Mouse (Mus musculus): ENCODE results near the gene H2-DMb1.
"Not testable (repeated sequence)": the region's sequence is repeated elsewhere in the genome, so short reads cannot be mapped to it uniquely, and the experiment has no call there.

H2-DMb1 gene

DNA sequence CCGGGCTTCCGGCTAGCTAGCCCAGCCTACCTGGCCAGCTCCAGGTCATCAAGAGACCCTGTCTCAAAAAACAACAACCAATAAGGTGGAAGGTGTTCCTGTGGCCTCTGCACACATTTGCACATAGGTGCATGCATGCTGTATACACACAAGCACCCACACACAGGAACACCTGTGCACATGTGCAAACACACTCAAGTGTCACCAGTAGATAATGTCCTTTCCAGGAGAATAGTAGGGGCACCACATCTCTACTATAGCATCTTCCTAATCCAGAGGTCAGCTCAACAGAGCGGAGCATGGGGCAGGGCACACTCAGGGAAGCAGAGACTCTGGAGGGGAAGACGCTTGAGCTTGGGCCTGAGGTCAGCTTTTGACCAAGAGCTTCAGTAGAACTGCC, 8.7 kb upstream of the H2-DMb1 start:
- in situ Hi-C loops (cut with MboI, MseI), result not testable (repeated sequence)

DNA sequence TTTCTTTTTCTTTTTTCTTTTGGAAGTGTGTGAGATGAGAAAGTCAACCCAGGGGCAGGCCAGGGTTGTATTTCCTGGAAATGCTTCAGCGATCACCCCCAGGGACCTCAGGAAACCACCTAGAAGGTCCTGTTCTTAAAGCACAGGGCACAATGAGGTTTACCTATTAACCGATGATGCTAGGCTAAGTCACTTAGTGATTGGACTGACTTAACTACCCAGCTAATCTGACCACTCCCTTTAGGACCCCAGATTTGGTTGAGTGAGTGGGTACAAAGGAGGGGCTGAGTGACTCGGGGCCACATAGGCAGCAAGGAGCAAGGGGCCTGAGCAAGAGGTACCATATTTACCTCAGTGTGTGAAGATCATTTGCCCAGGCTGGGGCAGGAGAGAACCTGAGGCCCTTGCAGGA, 7.9 kb upstream of the H2-DMb1 start:
- in situ Hi-C loops (cut with MboI, MseI), result no loop called here

- in situ Hi-C loops (cut with MboI, MseI), result no loop called here
Measured at GRCm38 (mm10) chr17:34155534-34155933, 2.7 kb downstream of the H2-DMb1 start.

GRCm38 (mm10) chr17:34164202-34164895, 11.5 kb downstream of the H2-DMb1 start:
- in situ Hi-C loops (cut with MboI, MseI), result loop anchor here (5.0 kb wide), 1 partner anchor 72 kb away; the partner anchor contains the start of gene H2-Oa

DNA sequence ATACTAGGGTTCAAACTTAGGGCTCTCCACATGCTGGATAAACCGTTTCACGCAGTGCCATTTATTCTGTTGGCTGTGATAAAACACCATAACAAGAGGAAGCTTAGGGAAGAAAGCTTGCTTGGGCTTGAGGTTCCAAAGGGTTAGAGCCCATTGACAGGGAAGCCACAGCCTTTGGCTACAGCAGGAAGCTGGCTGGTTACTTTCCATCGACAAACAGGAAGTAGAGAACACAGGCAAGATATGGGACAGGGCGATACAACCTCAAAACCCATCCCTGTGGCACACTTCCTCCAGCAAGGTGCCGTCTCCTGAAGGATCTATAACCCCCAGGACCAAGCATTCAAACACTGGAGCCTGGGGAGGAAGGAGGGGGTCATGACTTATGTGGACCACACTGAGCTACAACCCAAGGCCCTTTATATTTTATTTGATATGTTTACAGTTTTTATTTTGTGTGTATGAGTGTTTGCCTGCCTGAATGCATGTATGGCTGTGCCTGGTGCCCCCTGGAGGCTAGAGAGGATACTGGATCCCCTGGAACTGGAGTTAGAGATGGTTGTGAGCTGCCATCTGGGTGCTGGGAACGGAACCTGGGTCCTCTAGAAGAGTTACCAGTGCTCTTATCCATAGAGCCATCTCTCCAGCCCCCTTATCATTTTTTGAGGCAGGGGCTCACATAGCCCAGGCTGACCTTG, 12.3 kb downstream of the H2-DMb1 start:
- in situ Hi-C loops (cut with MboI, MseI), result loop anchor here (5.0 kb wide), 1 partner anchor 33 kb away; no protein-coding TSS in a partner anchor

DNA sequence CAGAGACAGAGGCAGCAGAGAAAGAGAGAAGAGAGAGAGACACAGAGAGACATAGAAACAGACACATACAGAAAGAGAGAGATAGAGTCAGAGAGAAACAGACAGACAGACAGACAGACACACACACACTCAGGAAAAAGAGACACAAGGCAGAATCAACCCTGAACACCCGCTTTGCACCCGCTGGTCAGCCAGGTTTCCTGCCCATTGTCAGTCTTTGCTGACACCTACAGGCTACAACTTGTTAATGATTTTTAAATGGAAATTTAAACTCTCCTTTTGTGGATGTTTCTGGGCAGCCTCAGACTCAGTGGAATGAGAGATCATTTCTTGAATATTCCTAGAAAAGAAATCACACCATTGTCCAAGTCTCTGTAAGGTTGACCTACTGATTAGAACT, 16.4 kb downstream of the H2-DMb1 start:
- in situ Hi-C loops (cut with MboI, MseI), result loop anchor here (5.0 kb wide), 1 partner anchor 37 kb away; no protein-coding TSS in a partner anchor

DNA sequence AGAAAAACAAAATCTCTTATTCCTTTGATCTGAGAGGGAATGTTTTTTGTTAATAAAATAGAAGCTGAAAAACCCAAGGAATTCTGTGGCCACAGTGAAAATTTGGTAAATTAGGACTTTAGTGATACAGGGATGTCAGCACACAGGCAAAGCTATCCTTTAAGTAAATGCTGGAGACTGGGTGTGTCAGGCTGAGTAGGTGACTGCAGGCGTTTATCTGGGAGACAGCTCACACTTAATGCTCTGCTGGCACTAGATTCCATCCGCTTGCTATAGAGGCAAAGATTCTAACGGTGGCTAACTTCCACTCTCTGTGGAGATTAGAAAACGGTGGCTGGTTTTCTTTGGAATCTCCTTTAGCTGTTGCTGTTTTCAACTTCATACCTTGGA, 17.6 kb downstream of the H2-DMb1 start:
- in situ Hi-C loops (cut with MboI, MseI), result loop anchor here (5.0 kb wide), 1 partner anchor 47 kb away; no protein-coding TSS in a partner anchor

DNA sequence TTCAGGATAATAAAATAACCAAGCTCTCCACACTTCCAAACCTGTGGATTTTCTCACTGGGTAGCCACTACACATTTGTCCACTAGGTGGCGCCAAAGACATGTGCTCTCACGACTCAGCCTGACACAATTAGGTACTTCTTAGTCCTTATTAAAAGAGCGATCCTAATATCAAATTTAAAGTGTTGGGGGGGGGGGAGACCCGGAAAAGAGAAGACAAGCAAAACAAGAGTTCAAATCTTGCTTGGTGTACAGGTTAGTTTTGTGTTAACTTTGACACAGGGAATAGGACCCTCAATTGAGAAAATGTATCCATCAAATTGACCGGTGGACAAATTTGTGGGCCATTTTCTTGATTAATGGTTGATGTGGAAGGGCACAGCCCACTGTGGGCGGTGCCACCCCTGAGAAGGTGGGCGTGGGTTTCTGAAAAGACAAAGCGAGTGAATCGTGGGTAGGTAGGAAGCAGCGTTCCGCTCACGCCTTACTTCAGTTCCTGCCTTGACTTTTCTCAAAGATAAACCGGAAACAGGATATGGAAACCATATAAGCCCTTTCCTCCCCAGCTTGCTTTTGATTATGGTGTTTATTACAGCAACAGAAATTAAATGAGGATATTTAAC, 18.1 kb downstream of the H2-DMb1 start:
- in situ Hi-C loops (cut with MboI, MseI), result loop anchor here (5.0 kb wide), 1 partner anchor 46 kb away; no protein-coding TSS in a partner anchor

GRCm38 (mm10) chr17:34172528-34172927, 19.7 kb downstream of the H2-DMb1 start:
- in situ Hi-C loops (cut with MboI, MseI), result loop anchor here (5.0 kb wide), 1 partner anchor 45 kb away; no protein-coding TSS in a partner anchor

- in situ Hi-C loops (cut with MboI, MseI), result loop anchor here (5.0 kb wide), 1 partner anchor 43 kb away; no protein-coding TSS in a partner anchor
Measured at GRCm38 (mm10) chr17:34174075-34174474, 21.2 kb downstream of the H2-DMb1 start.

DNA sequence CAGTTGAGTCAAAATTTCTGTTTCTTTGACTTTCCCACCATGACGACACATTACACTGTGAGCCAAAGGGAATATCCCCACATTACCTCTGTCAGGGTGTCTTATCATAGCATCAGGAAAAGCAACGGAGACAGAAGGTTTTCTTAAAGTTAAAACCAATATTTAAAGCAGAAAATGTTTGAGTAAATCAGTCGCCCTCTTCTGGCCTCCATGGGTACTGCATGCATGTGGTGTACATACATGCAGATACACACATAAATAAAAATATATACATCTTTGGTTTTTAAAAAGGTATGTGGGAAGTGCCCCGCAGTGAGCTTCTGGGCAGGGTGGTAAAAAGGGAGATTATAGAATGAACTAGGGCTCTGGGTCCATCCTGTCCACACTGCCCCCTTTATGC, 24.3 kb downstream of the H2-DMb1 start:
- in situ Hi-C loops (cut with MboI, MseI), result no loop called here

DNA sequence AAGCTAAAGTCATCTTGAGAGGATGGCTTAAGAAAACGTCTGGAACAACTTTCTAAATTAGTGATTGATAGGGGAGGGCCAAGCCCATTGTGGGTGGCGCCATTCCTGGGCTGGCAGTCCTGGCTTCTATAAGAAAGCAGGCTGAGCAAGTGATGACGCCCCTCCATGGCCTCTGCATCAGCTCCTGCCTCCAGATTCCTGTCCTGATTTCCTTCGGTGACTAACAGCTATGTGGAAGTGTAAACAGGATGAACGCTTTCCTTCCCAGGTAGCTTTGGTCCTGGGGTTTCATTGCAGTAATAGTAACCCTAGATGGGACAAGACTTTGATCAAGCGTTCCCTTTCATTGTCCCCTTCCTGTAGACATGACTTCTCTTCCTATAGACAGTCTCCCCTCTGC, 26.1 kb downstream of the H2-DMb1 start:
- in situ Hi-C loops (cut with MboI, MseI), result no loop called here

DNA sequence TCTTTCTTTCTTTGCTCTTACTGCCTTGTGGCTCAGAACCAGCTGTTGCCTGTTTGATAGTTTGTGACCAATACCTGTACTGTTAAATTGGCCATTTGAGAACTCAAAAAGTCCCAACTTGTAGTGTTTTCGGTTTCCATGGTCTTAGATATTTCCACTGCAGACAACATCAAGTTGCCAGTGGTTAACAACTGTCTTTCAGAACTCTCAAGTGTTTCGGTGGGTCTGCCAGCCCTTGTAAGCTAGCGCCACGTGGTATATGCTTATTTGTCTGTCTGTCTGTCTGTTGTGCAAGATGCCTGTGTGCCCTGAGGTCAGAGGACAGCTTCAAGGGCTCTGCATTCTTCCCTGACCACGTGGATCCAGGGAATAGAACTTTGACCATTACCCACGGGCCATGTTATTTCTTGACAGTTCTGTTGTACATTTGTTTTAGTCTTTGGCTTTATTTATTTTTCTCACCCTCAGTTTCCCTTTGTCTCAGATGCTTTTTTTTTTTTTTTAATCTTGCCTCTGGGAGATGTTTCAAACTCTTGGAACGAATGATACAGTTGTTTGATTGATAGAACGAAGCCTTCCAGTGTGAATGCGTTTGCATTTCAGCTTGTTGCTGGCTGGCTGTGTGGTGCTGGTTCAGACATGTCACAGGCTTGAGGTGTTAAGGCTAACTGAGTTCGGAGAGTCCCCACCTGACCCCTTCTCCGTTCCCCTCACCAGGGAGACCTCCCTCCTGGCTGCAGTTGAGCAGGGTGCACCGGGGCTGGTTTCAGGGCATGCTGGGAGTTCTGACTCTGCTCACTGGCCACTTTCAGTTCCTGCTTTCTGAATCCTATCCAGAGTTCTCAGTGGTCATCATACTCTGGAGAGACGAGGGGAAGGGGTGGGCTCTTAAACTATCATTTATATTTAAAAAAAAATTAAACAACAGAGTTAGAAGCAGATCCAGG, 27.3 kb downstream of the H2-DMb1 start:
- in situ Hi-C loops (cut with MboI, MseI), result no loop called here

DNA sequence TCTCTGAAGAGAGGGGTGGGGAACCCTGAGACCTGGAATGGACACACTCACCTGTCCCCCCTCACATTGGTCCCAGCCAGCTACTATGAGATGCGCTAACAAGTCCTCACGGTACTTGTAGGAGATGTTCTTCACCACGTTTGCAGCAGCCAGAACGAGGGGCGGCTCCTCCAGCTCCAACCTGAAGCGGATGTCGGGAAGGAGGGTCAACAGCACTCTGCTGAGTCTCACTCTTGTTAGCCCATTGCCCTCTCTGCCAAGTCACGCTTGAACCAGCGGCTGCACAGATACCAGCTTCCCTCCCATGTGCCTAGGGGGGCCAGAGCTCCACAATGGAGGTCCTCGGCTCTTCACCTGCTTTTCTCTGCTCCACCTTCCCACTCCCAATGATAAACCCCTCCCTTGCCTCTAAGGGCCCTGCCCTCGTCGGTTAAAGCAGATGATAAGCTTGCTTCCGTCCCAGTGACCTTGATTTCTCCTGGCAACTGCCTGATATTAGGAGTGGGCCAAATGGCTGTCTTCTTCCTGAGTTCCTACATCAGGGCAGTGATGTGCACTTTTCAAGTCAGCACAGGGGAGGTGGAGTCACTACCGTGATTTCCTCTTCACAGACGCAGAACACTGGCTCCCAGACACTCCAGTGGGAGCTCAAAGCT, 30.8 kb downstream of the H2-DMb1 start:
- in situ Hi-C loops (cut with MboI, MseI), result no loop called here

DNA sequence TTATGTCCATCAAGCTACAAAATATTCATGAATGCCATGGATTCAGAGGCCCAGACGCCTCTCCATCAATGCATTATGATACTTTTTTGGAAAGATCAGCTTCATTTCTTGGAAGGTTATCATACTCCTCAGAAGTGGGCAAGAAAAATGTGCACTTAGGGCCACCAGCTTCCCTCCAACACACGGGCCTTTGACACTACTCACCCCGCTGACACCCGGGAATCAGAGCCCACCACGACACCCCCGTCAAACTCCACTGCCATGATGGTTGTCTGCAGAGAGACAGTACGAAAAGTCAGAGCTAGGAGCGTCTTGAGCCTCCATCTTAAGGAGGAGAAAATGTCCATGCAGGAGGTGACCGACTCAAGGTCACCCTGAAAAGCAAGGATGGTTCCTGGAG, 32.7 kb downstream of the H2-DMb1 start:
- in situ Hi-C loops (cut with MboI, MseI), result no loop called here

GRCm38 (mm10) chr17:34186885-34187260, 34.0 kb downstream of the H2-DMb1 start:
- in situ Hi-C loops (cut with MboI, MseI), result no loop called here

- in situ Hi-C loops (cut with MboI, MseI), result no loop called here
Measured at GRCm38 (mm10) chr17:34187261-34187916, 34.5 kb downstream of the H2-DMb1 start, which contains the start of the genes Tap1 and Psmb9. Tap1 (plus strand) TSS chr17:34187553. Psmb9 (minus strand) TSS chr17:34187764.

DNA sequence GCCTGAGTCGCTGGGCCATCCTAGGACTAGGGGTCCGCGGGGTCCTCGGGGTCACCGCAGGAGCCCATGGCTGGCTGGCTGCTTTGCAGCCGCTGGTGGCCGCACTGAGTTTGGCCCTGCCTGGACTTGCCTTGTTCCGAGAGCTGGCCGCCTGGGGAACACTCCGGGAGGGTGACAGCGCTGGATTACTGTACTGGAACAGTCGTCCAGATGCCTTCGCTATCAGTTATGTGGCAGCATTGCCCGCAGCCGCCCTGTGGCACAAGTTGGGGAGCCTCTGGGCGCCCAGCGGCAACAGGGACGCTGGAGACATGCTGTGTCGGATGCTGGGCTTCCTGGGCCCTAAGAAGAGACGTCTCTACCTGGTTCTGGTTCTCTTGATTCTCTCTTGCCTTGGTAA, 35.1 kb downstream of the H2-DMb1 start:
- in situ Hi-C loops (cut with MboI, MseI), result no loop called here

DNA sequence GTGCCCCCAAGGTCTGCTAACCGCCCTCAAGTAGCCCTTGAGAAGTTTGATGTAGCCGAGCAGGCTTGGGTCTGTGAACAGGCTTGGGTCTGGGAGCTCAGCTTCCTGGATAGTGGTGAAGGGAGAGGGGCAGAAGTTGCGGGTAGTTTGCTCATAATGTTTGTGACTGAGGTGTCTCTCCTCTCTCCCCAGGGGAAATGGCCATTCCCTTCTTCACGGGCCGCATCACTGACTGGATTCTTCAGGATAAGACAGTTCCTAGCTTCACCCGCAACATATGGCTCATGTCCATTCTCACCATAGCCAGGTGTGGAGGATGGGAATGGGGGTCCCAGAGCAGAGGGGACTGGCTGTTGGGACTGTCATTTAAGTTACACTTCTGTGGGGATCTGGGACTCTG, 36.1 kb downstream of the H2-DMb1 start:
- in situ Hi-C loops (cut with MboI, MseI), result no loop called here

DNA sequence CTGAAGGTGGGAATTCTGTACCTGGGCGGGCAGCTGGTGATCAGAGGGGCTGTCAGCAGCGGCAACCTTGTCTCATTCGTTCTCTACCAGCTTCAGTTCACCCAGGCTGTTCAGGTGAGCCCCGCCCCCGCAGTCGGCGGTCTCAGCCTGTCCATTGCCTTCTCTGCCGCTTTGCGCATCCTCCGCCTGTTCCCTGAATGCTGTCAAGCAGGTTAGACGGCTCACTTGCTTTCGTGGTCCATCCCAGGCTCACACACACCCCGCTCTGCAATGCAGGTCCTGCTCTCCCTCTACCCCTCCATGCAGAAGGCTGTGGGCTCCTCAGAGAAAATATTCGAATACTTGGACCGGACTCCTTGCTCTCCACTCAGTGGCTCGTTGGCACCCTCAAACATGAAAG, 40.0 kb downstream of the H2-DMb1 start:
- in situ Hi-C loops (cut with MboI, MseI), result loop anchor here (10.0 kb wide), 2 partner anchors 238 to 508 kb away; partner anchors contain the start of genes B3galt4, Hnrnpm, Rps18 and Vps52

Data from T-helper 2 cell (primary cell).